Mouse (Mus musculus): ENCODE data around the gene Daw1. TPM values are rescaled to one million over a fixed set of nuclear protein-coding genes. Genes with fewer than 3 reads are reported as not detected.

The Daw1 gene
- total RNA-seq, 2 experiments from 2014 or later = 1.2 to 2.2 TPM

- DNase-seq (ENCODE audit: low spot score in 2 of 2) = peak; percentile 59 to 61
Measured at GRCm38 (mm10) chr1:83187154-83187553, 27.6 kb downstream of the Daw1 start.

- no peak for DNase-seq (ENCODE audit: low spot score in 2 of 2)
Measured at GRCm38 (mm10) chr1:83209981-83210380, 50.4 kb downstream of the Daw1 start.

- peak in 1 of 2 experiments; percentile 32 for DNase-seq (ENCODE audit: low spot score in 2 of 2)
Measured at GRCm38 (mm10) chr1:83218260-83218659, 58.7 kb downstream of the Daw1 start.

- DNase-seq (ENCODE audit: low spot score in 2 of 2) = no peak
Measured at GRCm38 (mm10) chr1:83223072-83223471, 63.5 kb downstream of the Daw1 start.

- DNase-seq (ENCODE audit: low spot score in 2 of 2) = no peak
Measured at GRCm38 (mm10) chr1:83224423-83224960, 64.9 kb downstream of the Daw1 start.

- no peak for DNase-seq (ENCODE audit: low spot score in 2 of 2)
Measured at GRCm38 (mm10) chr1:83227946-83228345, 68.4 kb downstream of the Daw1 start.

- DNase-seq (ENCODE audit: low spot score in 2 of 2) = no peak
Measured at GRCm38 (mm10) chr1:83248235-83248746, 88.7 kb downstream of the Daw1 start.

- DNase-seq (ENCODE audit: low spot score in 2 of 2) = no peak
Measured at GRCm38 (mm10) chr1:83251746-83252145, 92.2 kb downstream of the Daw1 start.

Other genes with a start within 250 kb of the Daw1 start
- 1 to 10 TPM in 1 of 2 experiments, under 1 TPM in 1; 0.58 to 1.1 TPM for gene A030005L19Rik, start 246.4 kb upstream of the Daw1 start, total RNA-seq (2021)
- gene A030014E15Rik, start 234.8 kb upstream of the Daw1 start, total RNA-seq (2021) = not detected
- gene Gm6217, start 228.4 kb upstream of the Daw1 start, total RNA-seq (2021) = not detected
- not detected for gene A030003K21Rik, start 216.4 kb upstream of the Daw1 start, total RNA-seq (2021)
- not detected for gene Gm7544, start 203.7 kb upstream of the Daw1 start, total RNA-seq (2021)
- not detected for gene Gm47955, start 199.5 kb upstream of the Daw1 start, total RNA-seq (2021)
- gene Gm47959, start 159.2 kb upstream of the Daw1 start, total RNA-seq (2021) = not detected
- gene Slc19a3, start 121.3 kb upstream of the Daw1 start, total RNA-seq (2021) = 1 to 10 TPM; 1.2 to 2.0 TPM
- gene Krtap28-10, start 117.3 kb upstream of the Daw1 start, total RNA-seq (2021) = not detected
- gene Gm47969, start 114.8 kb upstream of the Daw1 start, total RNA-seq (2021) = not detected
- not detected for gene A030005K14Rik, start 100.4 kb upstream of the Daw1 start, total RNA-seq (2021)
- not detected for gene Krtap28-13, start 98.8 kb upstream of the Daw1 start, total RNA-seq (2021)
- not detected for gene Ccl20, start 43.0 kb upstream of the Daw1 start, total RNA-seq (2021)
- gene Sphkap, start 248.4 kb downstream of the Daw1 start, total RNA-seq (2021) = 100 to 1,000 TPM; 144 to 145 TPM